Mouse (Mus musculus) forebrain, embryonic 12.5 days (tissue): Measurements from ENCODE around the gene Vav1. TPM values are rescaled to one million over a fixed set of nuclear protein-coding genes. Genes with fewer than 3 reads are reported as not detected.

Experiments used
- ATAC-seq: fragments of 200-750 bp; cut with Nextera tagmentation; 2 replicates; pipeline ENCODE4 v1.8.0; 2017; ENCODE audit warnings: moderate TSS enrichment; ENCODE audit not compliant: low FRiP score
- H3K27ac ChIP-seq: fragments of 300-500 bp; sonication (generic); 2 replicates; pipeline ENCODE4 v1.5.1; 2016; ENCODE audit warnings: mild to moderate bottlenecking
- H3K27me3 ChIP-seq: fragments of 300-500 bp; sonication (generic); 2 replicates; pipeline ENCODE4 v1.6.1; 2016; ENCODE audit warnings: mild to moderate bottlenecking
- H3K36me3 ChIP-seq: fragments of 300-500 bp; sonication (generic); replicated peaks from 2 replicates; pipeline ENCODE4 v1.6.1; 2016; ENCODE audit warnings: mild to moderate bottlenecking
- H3K4me1 ChIP-seq: fragments of 300-500 bp; sonication (generic); 2 replicates; pipeline ENCODE4 v1.6.1; 2016
- H3K4me2 ChIP-seq: fragments of 300-500 bp; sonication (generic); 2 replicates; pipeline ENCODE4 v1.6.1; 2016; ENCODE audit warnings: mild to moderate bottlenecking, moderate library complexity
- H3K4me3 ChIP-seq: fragments of 300-500 bp; sonication (generic); replicated peaks from 2 replicates; pipeline ENCODE4 v1.5.1; 2016; ENCODE audit warnings: mild to moderate bottlenecking
- H3K9ac ChIP-seq: fragments of 300-500 bp; sonication (generic); 2 replicates; pipeline ENCODE4 v1.6.1; 2016; ENCODE audit warnings: mild to moderate bottlenecking
- H3K9me3 ChIP-seq: fragments of 300-500 bp; sonication (generic); 2 replicates; pipeline ENCODE4 v1.6.1; 2016
- WGBS: fragments of 180-500 bp; shearing (Covaris S2); methylation state at CpG from one replicate; pipeline ENCODE4 v1.1.7; 2016; 5-methylcytosine and 5-hydroxymethylcytosine counted together
- polyA plus RNA-seq: library from polyadenylated mRNA; unstranded; fragments of >200 nt; fragmentation: Nextera tagmentation; extraction: Ambion mirVana; gene quantifications from 2 replicates; pipeline ENCODE4 v1.2.1, GENCODE M21; 2016

The Vav1 gene
- polyA plus RNA-seq, 1 experiment from 2014 or later: 1.4 TPM

GRCm38 (mm10) chr17:57351107-57351506 is 72.2 kb downstream of the Vav1 start:
- H3K27me3 ChIP-seq: no peaks in the 10 kb centered on the region
- H3K4me3 ChIP-seq: no peak overlapping the region
- 92% methylated on average over 9 of the region's 9 CpGs for WGBS
- H3K4me2 ChIP-seq: no peak overlapping the region
- H3K9ac ChIP-seq: no peak overlapping the region
- H3K9me3 ChIP-seq: no peaks in the 10 kb centered on the region
- no peaks in the 10 kb centered on the region for H3K36me3 ChIP-seq
- no peak overlapping the region for H3K27ac ChIP-seq
- no peak for ATAC-seq
- H3K4me1 ChIP-seq: no peaks in the 10 kb centered on the region

- Histone ChIP-seq H3K4me1 (no peaks in the 10 kb centered on the region), H3K27ac (no peak within 1 kb of the TSS), H3K36me3 (no peaks in the 10 kb centered on the region), H3K4me2 (no peak within 1 kb of the TSS), H3K4me3 (no peak within 1 kb of the TSS), H3K27me3 (no peaks in the 10 kb centered on the region), H3K9ac (no peak within 1 kb of the TSS), H3K9me3 (no peaks in the 10 kb centered on the region)
- no peak for ATAC-seq
- 0% methylated on average over 1 of the region's 1 CpGs for WGBS
Measured at GRCm38 (mm10) chr17:57358441-57358840, 79.5 kb downstream of the Vav1 start, which contains the start of gene Adgre1. Gene Adgre1, plus strand, starts transcription at chr17:57358691.

- no peak for ATAC-seq
- no peaks in the 10 kb centered on the region for H3K4me1 ChIP-seq
- H3K4me2 ChIP-seq: no peak overlapping the region
- no peak overlapping the region for H3K27ac ChIP-seq
- no peak overlapping the region for H3K4me3 ChIP-seq
- no peaks in the 10 kb centered on the region for H3K27me3 ChIP-seq
- 89% methylated on average over 11 of the region's 11 CpGs for WGBS
- H3K36me3 ChIP-seq: no peaks in the 10 kb centered on the region
- no peak overlapping the region for H3K9ac ChIP-seq
- H3K9me3 ChIP-seq: no peaks in the 10 kb centered on the region
Measured at GRCm38 (mm10) chr17:57359485-57360241, 80.8 kb downstream of the Vav1 start.

Other genes starting within 250 kb of the Vav1 start
- 62.8 and 70.7 TPM in 2 replicates for gene Khsrp, start 247.6 kb upstream of the Vav1 start, polyA plus RNA-seq
- not detected in 2 replicates for gene Slc25a41, start 237.4 kb upstream of the Vav1 start, polyA plus RNA-seq
- 1.3 and 2.5 TPM in 2 replicates for gene Crb3, start 220.0 kb upstream of the Vav1 start, polyA plus RNA-seq
- gene Slc25a23, start 219.2 kb upstream of the Vav1 start, polyA plus RNA-seq: 20.3 and 21.3 TPM in 2 replicates
- gene Dennd1c, start 200.6 kb upstream of the Vav1 start, polyA plus RNA-seq: 5.2 and 5.9 TPM in 2 replicates
- gene Tubb4a, start 191.3 kb upstream of the Vav1 start, polyA plus RNA-seq: 121 and 145 TPM in 2 replicates
- gene Tnfsf9, start 173.8 kb upstream of the Vav1 start, polyA plus RNA-seq: 8.7 and 9.2 TPM in 2 replicates
- not detected in 2 replicates for gene Cd70, start 129.3 kb upstream of the Vav1 start, polyA plus RNA-seq
- 0.13 TPM in 1 of 2 replicates, not detected in the other for gene Tnfsf14, start 84.9 kb upstream of the Vav1 start, polyA plus RNA-seq
- gene C3, start 51.0 kb upstream of the Vav1 start, polyA plus RNA-seq: 0.04 and 0.14 TPM in 2 replicates
- 20.1 and 20.9 TPM in 2 replicates for gene Gpr108, start 30.7 kb upstream of the Vav1 start, polyA plus RNA-seq
- 26.2 and 27.1 TPM in 2 replicates for gene Trip10, start 29.6 kb upstream of the Vav1 start, polyA plus RNA-seq
- 2.2 and 2.9 TPM in 2 replicates for gene Adgre1, start 79.6 kb downstream of the Vav1 start, polyA plus RNA-seq